Mouse (Mus musculus): ENCODE results near the gene Tomm22.
"Not testable (repeated sequence)": the region's sequence is repeated elsewhere in the genome, so short reads cannot be mapped to it uniquely, and the experiment has no call there.

Tomm22 gene

DNA sequence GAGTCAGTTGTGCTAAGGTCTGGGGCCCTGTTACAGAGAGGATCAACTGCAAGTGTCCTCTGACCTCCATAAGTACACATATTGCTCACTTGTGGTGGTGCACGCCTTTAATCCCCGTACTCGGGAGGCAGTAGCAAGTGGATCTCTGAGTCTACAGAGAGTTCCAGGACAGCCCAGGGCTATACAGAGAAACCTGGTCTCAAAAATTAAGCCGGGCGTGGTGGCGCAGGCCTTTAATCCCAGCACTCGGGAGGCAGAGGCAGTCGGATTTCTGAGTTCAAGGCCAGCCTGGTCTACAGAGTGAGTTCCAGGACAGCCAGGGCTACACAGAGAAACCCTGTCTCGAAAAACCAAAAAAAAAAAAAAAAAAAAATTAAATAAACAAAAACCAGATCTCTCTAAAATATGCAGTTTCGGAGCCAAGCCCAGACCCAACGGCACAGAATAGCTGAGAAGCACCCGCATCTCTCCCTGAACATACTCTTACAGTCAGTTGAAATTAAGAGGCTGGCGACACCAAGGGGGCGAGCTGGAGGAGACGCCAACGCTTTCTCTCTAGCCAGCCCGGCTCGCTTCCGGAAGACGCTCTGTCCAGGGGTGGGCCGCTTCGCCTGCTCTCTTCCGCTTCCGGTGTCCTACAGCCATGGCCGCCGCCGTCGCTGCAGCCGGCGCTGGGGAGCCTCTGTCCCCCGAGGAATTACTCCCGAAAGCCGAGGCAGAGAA, at the start of gene Tomm22:
Gene Tomm22 (plus strand): TSS at position 613 of the 723 bp plus-strand sequence.
- peak; percentile 79 to 82 for DNase-seq

DNA sequence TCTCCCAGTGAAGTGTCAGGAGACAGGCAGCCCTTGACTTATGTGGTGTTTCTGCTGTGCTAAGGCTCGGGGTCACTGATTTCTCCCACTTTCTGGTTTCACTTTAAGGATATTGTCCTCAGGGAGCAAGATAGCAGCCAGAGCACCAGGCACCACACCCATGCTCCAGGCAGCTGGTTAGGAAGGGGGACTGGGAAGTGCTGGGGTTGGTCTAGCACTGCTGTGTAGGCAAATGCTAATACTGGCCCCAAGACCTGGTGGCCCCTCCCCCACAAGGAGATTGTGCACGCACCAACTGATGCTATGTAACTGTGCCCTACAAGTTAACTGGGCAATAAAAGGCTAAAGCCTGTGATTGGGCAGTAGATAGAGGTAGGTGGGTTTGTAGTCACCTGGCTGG, 40.2 kb upstream of the Tomm22 start:
- no peak for DNase-seq

DNA sequence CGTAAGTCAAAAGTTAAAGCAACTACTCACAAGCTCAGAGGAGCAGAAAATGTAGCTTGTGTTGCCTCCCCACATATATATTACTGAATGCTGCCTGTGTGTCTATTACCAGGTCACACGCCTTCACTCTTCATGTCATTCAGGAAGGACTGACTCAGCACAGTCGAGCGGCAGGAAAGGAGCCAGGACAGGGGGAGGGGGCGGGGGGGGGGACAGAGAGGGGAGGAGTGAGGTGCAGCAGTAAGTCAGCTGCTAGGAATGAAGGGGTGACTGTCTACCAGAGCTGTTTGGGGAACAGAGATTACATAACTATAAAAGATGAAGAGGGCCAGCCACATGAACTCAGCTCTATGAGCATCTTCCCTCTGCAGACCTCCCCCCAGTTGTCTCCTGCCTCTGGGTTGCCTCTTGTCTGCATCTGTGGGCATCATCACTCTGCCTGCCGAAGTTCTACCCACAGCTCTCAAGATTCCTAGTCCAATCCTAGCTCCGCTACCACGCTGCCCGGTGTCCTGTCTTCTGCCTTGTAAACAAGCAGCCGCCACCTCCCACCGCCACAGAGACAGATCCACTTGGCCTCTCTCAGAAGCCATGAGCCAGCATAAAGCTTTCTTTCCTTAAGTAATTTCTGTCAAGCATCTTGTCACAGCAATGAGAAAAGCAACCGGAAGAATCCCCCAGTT, 29.4 kb upstream of the Tomm22 start:
- DNase-seq = no peak

DNA sequence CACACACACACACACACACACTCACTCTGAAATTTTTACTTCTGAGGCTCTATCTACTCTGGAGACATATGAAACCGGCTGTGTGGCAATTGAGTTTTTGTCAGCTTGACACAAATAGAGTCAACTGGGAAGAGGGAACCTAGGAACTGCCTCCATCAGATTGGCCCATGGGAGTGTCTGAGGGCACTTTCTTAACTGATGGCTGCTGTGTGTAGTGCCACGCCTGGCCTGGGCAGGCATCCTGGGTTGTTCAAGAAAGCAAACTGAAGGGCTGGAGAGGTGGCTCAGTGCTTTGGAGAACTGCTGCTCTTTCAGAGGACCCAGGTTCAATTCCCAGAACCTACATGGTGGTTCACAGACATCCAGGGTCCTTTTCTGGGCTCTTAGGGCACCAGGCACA, 25.2 kb upstream of the Tomm22 start:
- no peak for DNase-seq

DNA sequence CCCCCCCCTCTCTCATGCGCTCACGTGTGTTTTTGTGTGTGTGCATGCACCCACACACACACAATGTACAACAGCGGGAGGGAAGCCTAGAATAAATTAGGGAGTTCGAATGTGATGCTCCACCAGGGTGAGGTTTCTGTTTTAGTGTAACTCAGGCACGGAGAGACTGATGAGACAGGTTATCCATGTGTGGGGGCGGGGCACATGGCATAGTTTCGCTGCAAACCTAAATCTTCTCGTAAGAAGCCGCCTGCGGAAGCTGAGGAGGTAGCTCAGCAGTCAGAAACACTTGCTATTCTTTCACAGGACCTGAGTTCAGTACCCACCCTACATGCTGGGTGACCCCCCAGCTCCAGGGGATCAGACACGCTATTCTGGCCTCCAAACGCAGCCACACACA, 22.5 kb upstream of the Tomm22 start:
- no peak for DNase-seq

DNA sequence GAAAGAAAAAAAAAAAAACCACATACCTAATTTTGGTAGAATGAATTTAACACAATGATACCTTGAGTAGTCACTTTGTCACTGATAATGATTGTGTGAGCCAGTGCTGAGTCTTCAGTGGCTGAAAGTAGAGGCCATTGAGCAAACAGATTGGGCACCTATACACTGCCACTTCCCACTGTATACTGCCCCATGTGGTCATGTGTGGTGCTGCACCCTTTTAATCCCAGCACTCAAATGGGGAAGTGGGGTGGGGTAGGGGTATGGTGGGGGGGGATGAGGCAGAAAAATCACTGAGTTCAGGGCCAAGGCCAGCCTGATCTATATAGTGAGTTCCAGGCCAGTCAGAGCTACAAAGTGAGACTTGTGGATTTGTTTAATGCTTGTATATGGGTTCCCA, 20.1 kb upstream of the Tomm22 start:
- peak; percentile 30 to 53 for DNase-seq

DNA sequence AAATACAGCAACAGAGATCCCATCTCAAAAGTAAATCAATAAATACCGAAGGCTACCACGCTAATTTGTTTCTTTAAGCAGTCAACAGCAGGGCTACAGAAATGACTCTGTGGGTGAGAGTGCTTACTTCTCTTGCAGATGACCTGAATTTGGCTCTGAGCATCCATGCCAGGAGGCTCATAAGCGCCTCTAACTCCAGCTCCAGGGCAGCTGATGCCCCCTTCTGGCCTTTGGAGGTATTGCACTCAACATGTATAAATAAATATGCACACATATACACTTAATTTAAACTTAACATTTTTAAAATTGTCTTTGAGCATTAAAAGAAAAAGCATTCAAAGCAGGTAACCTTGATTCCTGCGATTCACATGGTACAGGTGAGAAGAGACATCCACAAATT, 19.2 kb upstream of the Tomm22 start:
- DNase-seq = no peak

DNA sequence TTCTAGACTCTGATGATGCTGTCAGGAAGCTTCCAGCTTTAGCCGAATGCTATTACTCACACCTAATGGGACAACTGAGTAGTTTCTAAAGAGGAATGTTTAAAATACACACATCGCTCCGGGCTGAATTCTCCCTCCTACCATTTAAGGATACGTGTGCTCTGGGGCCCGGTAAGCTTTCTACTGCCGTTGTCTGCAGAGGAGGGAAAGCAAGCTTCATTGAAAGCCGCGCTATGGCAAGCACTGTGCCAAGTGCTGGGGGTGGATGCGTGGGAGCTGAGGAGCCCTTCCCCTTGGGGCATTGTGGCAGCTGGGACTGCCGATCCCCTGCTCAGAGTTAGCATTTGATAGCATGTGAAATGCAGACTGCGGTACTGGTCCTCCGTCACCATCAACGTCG, 14.2 kb upstream of the Tomm22 start:
- DNase-seq = no peak

DNA sequence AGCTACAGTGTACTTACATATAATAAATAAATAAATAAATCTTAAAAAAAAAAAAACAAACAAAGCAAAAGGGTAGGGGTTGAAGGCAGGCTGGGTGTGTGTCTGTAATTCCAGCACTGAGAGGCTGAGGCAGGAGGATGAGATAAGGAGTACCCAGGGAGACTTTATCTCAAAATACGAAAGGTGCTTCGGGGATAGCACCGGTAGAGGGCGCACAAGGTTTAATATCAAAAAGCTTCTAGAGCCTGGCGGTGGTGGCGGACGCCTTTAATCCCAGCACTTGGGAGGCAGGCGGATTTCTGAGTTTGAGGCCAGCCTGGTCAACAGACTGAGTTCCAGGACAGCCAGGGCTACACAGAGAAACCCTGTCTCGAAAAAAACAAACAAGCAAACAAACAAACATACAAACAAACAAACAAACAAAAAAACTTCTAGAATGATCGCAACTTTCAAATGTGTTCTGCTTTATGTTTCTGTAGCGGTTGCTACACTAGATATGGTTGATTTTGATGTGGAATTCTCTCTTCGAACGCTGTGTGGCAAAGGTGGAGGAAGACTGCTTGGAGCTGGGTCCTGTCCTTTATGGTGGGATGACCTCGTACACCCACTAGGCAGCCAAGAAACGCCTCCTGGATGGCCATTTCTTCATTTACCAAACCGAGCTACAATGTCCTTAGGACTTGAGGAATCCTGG, 12.7 kb upstream of the Tomm22 start:
- peak; percentile 61 to 86 for DNase-seq

DNA sequence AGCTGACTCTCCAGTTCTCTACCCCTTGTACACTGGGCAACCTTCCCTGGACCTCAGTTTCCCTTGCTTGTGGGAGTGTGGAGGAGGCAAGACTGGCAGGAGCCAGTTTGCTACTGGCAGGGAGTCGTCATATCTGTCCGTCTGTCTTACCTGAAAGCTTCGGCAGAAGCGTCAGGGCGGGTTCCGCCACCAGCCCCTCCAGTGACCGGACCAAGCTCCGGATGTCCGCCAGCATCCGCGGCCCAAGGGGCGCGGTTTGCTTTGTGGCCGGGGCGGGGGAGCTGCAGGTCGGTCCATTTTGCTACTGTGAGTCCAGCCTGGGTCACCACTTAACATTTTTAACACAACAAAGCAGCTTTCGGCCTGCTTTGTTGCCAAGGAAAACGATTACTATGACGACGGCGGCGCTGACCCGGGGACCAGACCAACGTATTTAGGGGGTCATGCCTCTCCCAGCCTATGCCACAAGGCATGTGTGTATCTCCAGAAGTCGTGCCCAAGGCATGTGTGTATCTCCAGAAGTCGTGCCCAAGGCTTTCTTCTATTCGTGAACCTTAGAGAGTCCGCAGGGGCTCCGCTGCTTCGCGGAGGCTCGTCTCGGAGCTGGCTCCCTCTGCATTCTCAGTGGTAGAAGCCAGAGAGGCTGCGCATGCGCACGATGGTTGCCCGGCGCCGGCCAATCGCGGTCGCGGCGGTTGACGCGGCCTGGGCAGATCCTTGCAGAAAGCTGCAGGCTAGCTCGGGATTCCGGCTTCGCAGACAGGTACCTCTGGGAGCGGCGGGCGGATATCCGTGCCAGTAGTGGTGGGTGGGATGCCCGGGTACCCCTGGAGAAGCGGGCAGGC, 11.9 kb upstream of the Tomm22 start, which contains the start of the genes Fam227a and Cby1:
Gene Fam227a (minus strand): TSS at position 426 of the 845 bp plus-strand sequence.
Gene Cby1 (plus strand): TSS at position 669 of the 845 bp plus-strand sequence.
- peak; percentile 87 to 92 for DNase-seq

DNA sequence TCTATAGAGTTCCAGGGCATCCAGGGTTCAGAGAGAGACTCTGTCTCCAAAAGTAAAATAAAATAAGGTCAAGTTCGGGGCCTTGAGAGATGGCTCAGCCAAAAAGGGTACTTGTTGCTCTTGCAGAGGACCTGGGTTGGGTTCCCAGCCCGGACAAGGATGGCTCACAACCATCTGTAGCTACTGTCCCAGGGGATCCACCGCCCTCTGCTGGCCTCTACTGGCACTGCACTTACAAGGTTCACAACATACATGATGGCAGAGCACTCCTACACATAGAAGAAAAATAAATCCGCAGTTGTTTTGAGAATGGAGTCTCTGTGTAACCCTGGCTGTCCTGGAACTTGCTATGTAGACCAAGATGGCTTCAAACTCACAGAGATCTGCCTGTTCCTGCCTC, 8.8 kb upstream of the Tomm22 start:
- peak in 1 of 2 experiments; percentile 54 for DNase-seq

DNA sequence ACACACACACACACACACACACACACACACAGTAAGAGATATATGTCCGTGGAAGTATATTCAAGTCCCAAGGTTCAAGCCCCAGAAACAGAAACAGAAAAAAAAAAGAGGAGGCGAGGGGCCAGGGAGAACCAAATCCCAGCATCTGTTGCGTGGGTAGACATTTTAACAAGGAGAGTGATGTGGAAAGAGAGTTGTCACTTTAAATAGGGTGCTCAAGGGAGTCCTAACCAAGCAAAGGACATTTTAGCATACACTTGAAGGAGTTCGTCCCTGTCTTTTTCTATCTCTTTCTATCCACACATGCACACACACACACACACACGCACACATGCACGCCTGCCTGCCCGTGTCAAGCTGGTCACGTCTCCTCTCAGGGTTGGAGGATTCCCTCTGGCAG, 6.0 kb upstream of the Tomm22 start:
- DNase-seq = no peak

DNA sequence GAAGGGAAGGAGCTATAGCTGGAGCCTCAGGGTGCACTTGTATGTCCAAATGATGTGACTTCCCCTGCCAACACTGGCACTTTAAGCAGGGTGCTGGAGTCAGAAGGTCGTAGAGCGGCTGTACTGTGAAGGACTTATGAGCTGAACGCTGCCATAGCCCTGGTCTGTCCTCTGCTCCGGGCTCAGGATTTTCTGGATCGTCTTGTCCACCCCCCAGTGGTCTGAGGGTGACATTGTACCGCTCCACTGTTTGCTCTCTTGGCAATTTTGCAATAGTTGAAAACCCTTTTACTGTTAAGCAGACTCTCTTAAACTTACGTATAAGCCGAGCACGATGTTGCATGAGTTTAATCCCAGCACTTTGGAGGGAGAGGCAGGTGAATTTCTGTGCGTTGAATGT, 1.5 kb upstream of the Tomm22 start:
- DNase-seq = no peak

DNA sequence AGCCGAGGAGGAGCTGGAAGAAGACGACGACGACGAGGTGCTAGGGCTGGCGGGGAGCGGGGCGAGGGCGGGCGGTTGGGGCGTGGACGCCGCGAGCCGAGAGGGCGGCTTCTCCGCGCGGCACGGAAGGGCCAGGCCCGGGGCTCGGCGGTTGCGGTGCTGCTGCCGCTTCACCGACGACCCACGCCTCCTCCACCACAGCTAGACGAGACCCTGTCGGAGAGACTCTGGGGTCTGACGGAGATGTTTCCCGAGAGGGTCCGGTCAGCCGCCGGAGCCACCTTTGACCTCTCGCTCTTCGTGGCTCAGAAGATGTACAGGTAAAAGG, 275 bp downstream of the Tomm22 start:
- no peak for DNase-seq

DNA sequence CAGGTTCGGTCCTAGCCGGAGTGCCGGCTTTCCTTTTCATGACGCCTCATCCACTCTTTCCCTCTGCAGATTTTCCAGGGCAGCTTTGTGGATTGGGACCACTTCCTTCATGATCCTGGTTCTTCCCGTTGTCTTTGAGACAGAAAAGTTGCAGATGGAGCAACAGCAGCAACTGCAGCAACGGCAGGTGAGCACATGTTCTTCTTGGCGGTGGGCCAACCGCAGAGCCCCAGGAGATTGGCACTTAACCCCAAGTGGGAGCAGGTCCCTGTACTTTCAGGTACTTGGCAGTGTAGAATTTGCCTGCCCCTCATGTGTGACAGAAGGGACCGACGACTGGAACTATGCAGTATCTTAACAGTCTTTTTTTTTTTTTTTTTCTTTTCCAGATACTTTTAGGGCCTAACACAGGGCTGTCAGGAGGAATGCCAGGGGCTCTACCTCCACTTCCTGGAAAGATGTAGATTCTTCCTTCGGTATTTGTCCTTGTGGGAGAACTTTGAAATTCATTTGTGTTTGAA, 1.2 kb downstream of the Tomm22 start:
- DNase-seq = not testable (repeated sequence)

DNA sequence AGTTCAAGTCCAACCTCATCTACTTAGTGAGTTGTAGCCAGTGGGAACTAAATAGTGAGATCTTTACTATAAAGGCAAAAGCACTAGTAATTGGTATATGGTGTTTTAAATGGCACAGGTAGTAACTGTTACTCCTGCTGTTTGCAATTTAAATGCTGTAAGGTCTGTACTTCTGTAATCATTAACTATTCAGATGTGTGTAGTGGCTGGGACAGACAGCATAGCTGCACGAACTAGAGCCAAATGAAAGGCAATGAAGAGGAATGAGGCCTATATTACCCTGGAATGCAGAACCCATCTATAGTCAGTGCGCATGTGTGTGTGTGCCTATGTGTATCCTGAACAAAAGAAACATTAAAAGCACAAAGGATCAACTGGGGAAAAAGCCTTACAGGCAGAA, 7.3 kb downstream of the Tomm22 start:
- DNase-seq = no peak

DNA sequence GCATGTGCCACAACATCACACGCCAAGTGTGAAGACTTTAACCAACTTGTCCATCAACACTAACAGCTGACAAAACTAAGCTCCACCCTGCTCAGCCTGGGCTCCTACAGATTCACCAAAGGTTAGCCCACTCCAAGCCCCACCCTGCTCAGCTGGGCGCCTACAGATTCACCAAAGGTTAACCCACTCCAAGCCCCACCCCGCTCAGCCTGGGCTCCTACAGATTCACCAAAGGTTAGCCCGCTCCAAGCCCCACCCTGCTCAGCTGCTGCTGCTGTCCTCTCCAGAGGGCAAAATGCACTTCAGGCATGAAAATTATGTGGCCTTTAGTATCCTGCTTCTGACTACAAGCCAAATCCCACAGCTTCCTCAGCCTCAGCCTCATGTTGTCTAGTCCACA, 11.3 kb downstream of the Tomm22 start:
- DNase-seq = no peak

DNA sequence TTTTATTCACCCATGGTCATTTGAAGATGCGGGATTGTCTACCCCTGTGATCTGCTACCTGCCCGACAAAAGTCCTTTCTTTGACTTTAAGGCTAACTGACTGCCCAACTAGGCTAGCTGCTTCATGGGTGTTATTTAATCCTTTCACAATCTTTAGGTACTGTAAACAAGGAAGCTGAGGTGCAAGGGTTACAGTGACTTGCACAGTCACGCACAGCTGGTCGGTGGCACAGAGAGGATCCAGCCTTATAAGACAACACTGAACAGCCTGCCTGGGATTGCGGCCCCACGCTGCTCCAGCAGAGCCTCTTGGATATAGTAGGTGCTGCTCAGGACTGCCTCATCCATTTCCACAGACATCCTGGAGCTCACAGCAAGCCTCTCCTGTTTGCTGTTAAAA, 12.5 kb downstream of the Tomm22 start:
- DNase-seq = no peak

DNA sequence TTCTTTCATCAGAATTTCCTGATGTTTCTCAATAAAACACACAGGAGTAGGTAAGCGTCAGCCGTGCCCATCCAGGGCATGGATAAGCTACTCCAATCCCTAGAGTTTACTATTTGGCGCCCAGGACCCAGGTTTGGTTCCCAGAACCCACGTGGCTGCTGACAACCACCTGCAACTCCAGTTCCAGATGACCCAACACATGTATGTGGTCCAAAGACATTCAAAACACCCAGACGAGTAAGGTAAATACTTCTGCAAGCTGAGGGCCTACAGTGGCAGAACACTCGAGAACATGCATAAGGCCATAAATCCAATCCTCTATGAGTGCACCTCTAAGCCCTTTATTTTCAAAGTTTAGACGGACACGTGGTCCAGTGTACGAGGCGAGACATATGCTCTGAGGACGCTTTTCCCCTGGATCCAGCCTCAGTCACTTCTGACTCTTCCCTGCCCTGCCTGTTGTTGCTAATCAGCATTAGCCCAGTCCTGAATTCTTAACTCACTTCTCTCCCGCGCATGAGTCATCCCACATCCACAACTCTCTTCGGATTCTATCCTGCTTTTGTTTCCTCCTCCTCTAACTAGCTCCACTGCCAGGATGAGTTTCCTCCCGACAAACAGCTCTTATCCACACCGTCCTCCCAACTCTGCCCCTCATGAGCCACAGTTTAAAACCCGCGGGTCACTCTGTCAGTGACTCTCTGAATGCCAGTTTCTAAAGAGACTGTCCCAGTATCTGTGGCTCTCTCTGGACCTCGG, 13.2 kb downstream of the Tomm22 start:
- no peak for DNase-seq

DNA sequence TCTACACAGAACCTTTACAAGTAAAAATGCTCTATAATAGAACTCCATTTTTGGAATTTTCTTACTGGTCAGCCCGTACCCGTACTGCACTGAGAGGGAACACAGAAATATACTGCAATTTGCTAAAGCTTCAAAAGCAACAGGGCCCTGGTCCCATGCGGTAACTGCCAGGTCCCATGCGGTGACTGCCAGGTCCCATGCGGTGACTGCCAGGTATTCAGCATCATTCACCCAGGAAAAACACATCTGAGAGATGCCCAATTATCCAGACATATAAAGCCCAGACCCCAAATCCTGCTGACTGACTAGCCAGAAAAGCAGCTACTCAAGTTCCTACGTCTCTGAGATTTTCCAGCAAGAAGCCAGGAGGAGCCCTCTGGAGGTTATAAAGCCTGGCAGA, 14.0 kb downstream of the Tomm22 start:
- no peak for DNase-seq

DNA sequence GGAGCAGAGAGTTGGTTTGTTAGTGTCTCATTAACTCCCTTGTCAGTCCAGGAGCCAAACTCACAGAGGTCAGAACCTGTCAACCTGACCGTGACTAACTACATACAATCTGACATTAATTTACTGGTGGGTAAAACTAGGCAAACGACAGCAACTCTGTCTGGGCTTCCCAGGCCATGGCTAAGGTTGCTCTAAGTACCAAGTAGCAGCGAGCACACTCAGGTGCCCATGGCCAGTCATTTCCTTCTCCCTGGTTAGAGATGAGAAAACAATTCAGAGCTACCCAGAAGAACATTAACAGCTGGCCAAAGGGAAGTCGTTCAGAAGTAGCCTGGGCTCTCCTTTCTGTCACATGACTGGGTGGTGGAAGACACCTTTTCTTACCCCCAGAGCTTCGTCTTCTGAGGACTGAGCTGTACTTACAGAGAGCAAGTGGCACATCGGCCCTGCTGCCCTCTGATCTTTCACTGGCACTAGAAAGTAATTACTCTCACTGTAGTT, 14.5 kb downstream of the Tomm22 start:
- DNase-seq = no peak
